Mouse (Mus musculus) central nervous system, embryonic 14 days (tissue): ENCODE data around the gene Esr2. TPM values are rescaled to one million over a fixed set of nuclear protein-coding genes. Genes with fewer than 3 reads are reported as not detected.

Source experiments
- polyA plus RNA-seq: library from polyadenylated mRNA; depleted of rRNA; stranded (reverse); fragments of >200 nt; gene quantifications from 2 replicates; pipeline ENCODE4 v1.2.3, GENCODE M21; 2012; rRNA removed

Gene Esr2
- polyA plus RNA-seq, result 0.16 and 0.29 TPM in 2 replicates

DNA sequence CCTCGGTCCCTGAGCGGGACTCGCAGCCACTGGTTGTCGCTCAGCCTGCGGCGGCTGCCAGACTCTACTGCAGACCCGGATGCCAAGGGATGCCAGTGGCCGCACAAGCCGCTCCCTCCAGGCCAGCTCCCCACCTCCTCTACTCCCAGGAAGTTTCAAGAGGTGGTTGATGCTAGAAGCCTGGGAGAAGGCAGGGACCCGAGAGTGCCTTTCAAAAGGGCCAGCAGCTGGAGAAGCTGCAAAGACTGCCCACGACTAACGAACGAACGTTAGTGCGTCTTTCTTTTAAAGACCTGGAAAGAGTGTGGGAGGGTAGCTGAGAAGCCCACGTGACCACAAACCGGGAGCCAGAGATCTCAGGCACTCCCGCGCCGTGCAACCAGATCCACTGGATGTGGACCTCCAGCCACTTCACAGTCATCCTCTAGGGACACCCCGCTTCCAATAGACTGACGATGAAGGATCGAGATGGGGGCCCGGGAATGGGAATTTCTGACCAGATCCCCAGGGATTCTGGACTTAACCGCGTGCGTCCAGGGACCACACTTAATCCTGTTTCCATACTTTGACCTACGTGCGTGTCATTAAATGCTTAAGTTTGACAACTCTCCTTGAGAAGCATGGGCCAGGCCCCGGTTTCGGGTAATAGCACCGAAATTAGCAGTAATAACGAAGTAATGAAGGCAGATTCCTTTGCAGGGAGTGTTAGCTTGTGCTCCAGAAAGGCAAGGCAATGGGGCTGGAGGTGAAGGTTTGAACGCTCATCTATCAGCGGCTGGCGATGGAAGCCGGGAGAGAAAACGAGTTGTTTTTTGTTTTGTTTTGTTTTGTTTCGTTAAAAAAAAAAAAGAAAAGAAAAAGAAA is at the start of gene Esr2:
Esr2 (minus strand) TSS at position 260 of the 864 bp plus-strand sequence.

Other genes starting within 250 kb of the Esr2 start
- gene Tex21, start 69.5 kb upstream of the Esr2 start, polyA plus RNA-seq, result not detected in 2 replicates
- gene Mthfd1, start 78.0 kb upstream of the Esr2 start, polyA plus RNA-seq, result 33.9 and 37.2 TPM in 2 replicates
- gene Akap5, start 147.6 kb upstream of the Esr2 start, polyA plus RNA-seq, result 7.3 and 8.3 TPM in 2 replicates
- 19.9 and 20.9 TPM in 2 replicates for gene Zbtb25, start 192.3 kb upstream of the Esr2 start, polyA plus RNA-seq
- gene Zbtb1, start 193.0 kb upstream of the Esr2 start, polyA plus RNA-seq, result 3.7 and 4.1 TPM in 2 replicates
- gene Hspa2, start 226.9 kb upstream of the Esr2 start, polyA plus RNA-seq, result 4.4 and 4.7 TPM in 2 replicates
- 1.00 and 1.3 TPM in 2 replicates for gene Ppp1r36, start 240.3 kb upstream of the Esr2 start, polyA plus RNA-seq